Mouse (Mus musculus) lung, embryonic 14.5 days (tissue): ENCODE measurements around the gene Slc25a22. TPM values are rescaled to one million over a fixed set of nuclear protein-coding genes. Genes with fewer than 3 reads are reported as not detected.

Source experiments
- ATAC-seq: fragments of 200-750 bp; cut with Nextera tagmentation; 2 replicates; pipeline ENCODE4 v1.8.0; 2017; ENCODE audit warnings: mild to moderate bottlenecking, moderate TSS enrichment, moderate library complexity; ENCODE audit not compliant: insufficient read depth
- DNase-seq: peaks from one replicate; pipeline ENCODE4 v3.0.0-alpha.2; 2015
- H3K27ac ChIP-seq: fragments of 300-500 bp; sonication (generic); 2 replicates; pipeline ENCODE4 v1.5.1; 2014; ENCODE audit warnings: low read depth, mild to moderate bottlenecking, moderate library complexity
- H3K27me3 ChIP-seq: fragments of 300-500 bp; sonication (generic); 2 replicates; pipeline ENCODE4 v1.6.1; 2014; ENCODE audit warnings: low read length, control low read depth; ENCODE audit not compliant: insufficient read depth
- H3K36me3 ChIP-seq: fragments of 300-500 bp; sonication (generic); 2 replicates; pipeline ENCODE4 v1.6.1; 2014; ENCODE audit warnings: control low read depth; ENCODE audit not compliant: insufficient read depth
- H3K4me1 ChIP-seq: fragments of 300-500 bp; sonication (generic); 2 replicates; pipeline ENCODE4 v1.6.1; 2014; ENCODE audit warnings: antibody characterized with exemption, control low read depth; ENCODE audit not compliant: insufficient read depth
- H3K4me2 ChIP-seq: fragments of 300-500 bp; sonication (generic); 2 replicates; pipeline ENCODE4 v1.6.1; 2014; ENCODE audit warnings: mild to moderate bottlenecking
- H3K4me3 ChIP-seq: fragments of 300-500 bp; sonication (generic); 2 replicates; pipeline ENCODE4 v1.5.1; 2014; ENCODE audit warnings: low read depth, low read length
- H3K9ac ChIP-seq: fragments of 300-500 bp; sonication (generic); 2 replicates; pipeline ENCODE4 v1.6.1; 2014
- H3K9me3 ChIP-seq: fragments of 300-500 bp; sonication (generic); 2 replicates; pipeline ENCODE4 v1.6.1; 2016; ENCODE audit warnings: low read depth, low read length, control low read depth
- CTCF ChIP-seq: IDR thresholded peaks from 2 replicates; pipeline ENCODE4 v1.5.1; 2016; ENCODE audit warnings: antibody characterized with exemption, low read depth
- WGBS: fragments of 180-500 bp; shearing (Covaris S2); extraction: QIAGEN DNeasy Blood & Tissue Kit; methylation state at CpG from one replicate; pipeline ENCODE4 v1.1.7; 2014; 5-methylcytosine and 5-hydroxymethylcytosine counted together
- polyA plus RNA-seq: library from polyadenylated mRNA; unstranded; fragments of >200 nt; fragmentation: Nextera tagmentation; extraction: Ambion mirVana; gene quantifications from 2 replicates; pipeline ENCODE4 v1.2.1, GENCODE M21; 2014

Slc25a22 gene
- polyA plus RNA-seq, 1 experiment from 2014 or later = 30.1 TPM

- Histone ChIP-seq H3K36me3 (peaks cover 9% of the 10 kb centered on the region), H3K4me3 (peak overlapping the region; percentile 81), H3K4me1 (peaks cover 36% of the 10 kb centered on the region), H3K4me2 (peak overlapping the region; percentile 86), H3K9ac (peak overlapping the region; percentile 75), H3K9me3 (no peaks in the 10 kb centered on the region), H3K27me3 (0 out of 2 replicates have a peak, but pooled peaks cover 2% of the 10 kb centered on the region), H3K27ac (peak overlapping the region; percentile 98)
- 3% methylated on average over 7 of the region's 7 CpGs for WGBS
- peak; percentile 4; the same call in 1 of the 2 replicates for ATAC-seq
- DNase-seq = no peak
- no peak for TF ChIP-seq CTCF
Measured at GRCm38 (mm10) chr7:141476981-141477370, 39.3 kb upstream of the Slc25a22 start.

GRCm38 (mm10) chr7:141476226-141476980 lies 38.7 kb upstream of the Slc25a22 start:
- H3K4me3 ChIP-seq = peak overlapping the region; percentile 81
- H3K9ac ChIP-seq = peak overlapping the region; percentile 75
- DNase-seq (peak; percentile 90), ATAC-seq (peak; percentile 85)
- no peaks in the 10 kb centered on the region for H3K27me3 ChIP-seq
- H3K4me2 ChIP-seq = peak overlapping the region; percentile 86
- no peaks in the 10 kb centered on the region for H3K9me3 ChIP-seq
- TF ChIP-seq CTCF = peak; percentile 67
- 0% methylated on average over 14 of the region's 17 CpGs for WGBS
- peaks cover 14% of the 10 kb centered on the region for H3K36me3 ChIP-seq
- H3K27ac ChIP-seq = peak overlapping the region; percentile 98
- H3K4me1 ChIP-seq = peaks cover 31% of the 10 kb centered on the region

GRCm38 (mm10) chr7:141475805-141476158 lies 38.1 kb upstream of the Slc25a22 start:
- DNase-seq (peak; percentile 47), ATAC-seq (no peak)
- WGBS = 0% methylated on average over 12 of the region's 12 CpGs
- Histone ChIP-seq H3K27ac (peak overlapping the region; percentile 98), H3K4me2 (peak overlapping the region; percentile 86), H3K9me3 (no peaks in the 10 kb centered on the region), H3K27me3 (no peaks in the 10 kb centered on the region), H3K4me3 (peak overlapping the region; percentile 81), H3K4me1 (peaks cover 25% of the 10 kb centered on the region), H3K36me3 (peaks cover 20% of the 10 kb centered on the region), H3K9ac (peak overlapping the region; percentile 75)
- no peak for TF ChIP-seq CTCF

GRCm38 (mm10) chr7:141475011-141475804 lies 37.5 kb upstream of the Slc25a22 start, which contains the start of the genes Polr2l and Tspan4:
TSS of gene Polr2l (minus strand) at chr7:141475132.
TSS of gene Tspan4 (plus strand) at chr7:141475240.
- Histone ChIP-seq H3K9ac (peak within 1 kb of the TSS; percentile 75), H3K4me3 (peak within 1 kb of the TSS; percentile 81), H3K27ac (peak within 1 kb of the TSS; percentile 98), H3K36me3 (peaks cover 25% of the 10 kb centered on the region), H3K27me3 (no peaks in the 10 kb centered on the region), H3K4me1 (peaks cover 25% of the 10 kb centered on the region), H3K4me2 (peak within 1 kb of the TSS; percentile 86), H3K9me3 (no peaks in the 10 kb centered on the region)
- DNase-seq (peak; percentile 93), ATAC-seq (peak; percentile 58)
- TF ChIP-seq CTCF = 0 out of 2 replicates have a peak, but pooled peaks have one; percentile 11
- under 1% methylated on average over 77 of the region's 87 CpGs for WGBS

- no peak for TF ChIP-seq CTCF
- Histone ChIP-seq H3K36me3 (peaks cover 36% of the 10 kb centered on the region), H3K4me3 (peak overlapping the region; percentile 81), H3K4me1 (peaks cover 30% of the 10 kb centered on the region), H3K4me2 (peak overlapping the region; percentile 86), H3K9me3 (no peaks in the 10 kb centered on the region), H3K27me3 (no peaks in the 10 kb centered on the region), H3K27ac (no peak overlapping the region), H3K9ac (peak overlapping the region; percentile 75)
- 7% methylated on average over 5 of the region's 5 CpGs for WGBS
- ATAC-seq (no peak), DNase-seq (no peak)
Measured at GRCm38 (mm10) chr7:141474160-141474559, 36.5 kb upstream of the Slc25a22 start.

- no peak overlapping the region for H3K4me2 ChIP-seq
- DNase-seq (no peak), ATAC-seq (no peak)
- TF ChIP-seq CTCF = no peak
- H3K36me3 ChIP-seq = peaks cover 39% of the 10 kb centered on the region
- no peak overlapping the region for H3K9ac ChIP-seq
- no peaks in the 10 kb centered on the region for H3K27me3 ChIP-seq
- H3K4me3 ChIP-seq = no peak overlapping the region
- H3K9me3 ChIP-seq = no peaks in the 10 kb centered on the region
- peaks cover 34% of the 10 kb centered on the region for H3K4me1 ChIP-seq
- WGBS = 74% methylated on average over 6 of the region's 6 CpGs
- H3K27ac ChIP-seq = no peak overlapping the region
Measured at GRCm38 (mm10) chr7:141472763-141473162, 35.1 kb upstream of the Slc25a22 start.

- WGBS = 73% methylated on average over 6 of the region's 6 CpGs
- Histone ChIP-seq H3K4me1 (peaks cover 28% of the 10 kb centered on the region), H3K27ac (no peak overlapping the region), H3K36me3 (peaks cover 39% of the 10 kb centered on the region), H3K9ac (no peak overlapping the region), H3K9me3 (no peaks in the 10 kb centered on the region), H3K4me2 (no peak overlapping the region), H3K27me3 (no peaks in the 10 kb centered on the region), H3K4me3 (no peak overlapping the region)
- no peak for ATAC-seq
- TF ChIP-seq CTCF = no peak
- no peak for DNase-seq
Measured at GRCm38 (mm10) chr7:141472226-141472625, 34.5 kb upstream of the Slc25a22 start.
